Mouse (Mus musculus) liver, postnatal 0 days (tissue): ENCODE data around the gene Glcci1. TPM values are rescaled to one million over a fixed set of nuclear protein-coding genes. Genes with fewer than 3 reads are reported as not detected.

Source experiments
- ATAC-seq: fragments of 200-750 bp; cut with Nextera tagmentation; 2 replicates; pipeline ENCODE4 v1.8.0; 2017; ENCODE audit warnings: mild to moderate bottlenecking, moderate library complexity
- DNase-seq: peaks from one replicate; pipeline ENCODE4 v3.0.0-alpha.2; 2016
- H3K27ac ChIP-seq: fragments of 300-500 bp; sonication (generic); 2 replicates; pipeline ENCODE4 v1.5.1; 2014; ENCODE audit warnings: antibody characterized with exemption, moderate library complexity, mild to moderate bottlenecking, low read depth
- H3K27me3 ChIP-seq: fragments of 300-500 bp; sonication (generic); 2 replicates; pipeline ENCODE4 v1.6.1; 2014; ENCODE audit warnings: low read length, control low read depth, mixed read lengths; ENCODE audit not compliant: insufficient read depth
- H3K36me3 ChIP-seq: fragments of 300-500 bp; sonication (generic); replicated peaks from 2 replicates; pipeline ENCODE4 v1.6.1; 2014; ENCODE audit warnings: mild to moderate bottlenecking, control low read depth, low read length, moderate library complexity, mixed read lengths; ENCODE audit not compliant: insufficient read depth
- H3K4me1 ChIP-seq: fragments of 300-500 bp; sonication (generic); 2 replicates; pipeline ENCODE4 v1.6.1; 2014; ENCODE audit warnings: antibody characterized with exemption, mild to moderate bottlenecking, control low read depth; ENCODE audit not compliant: insufficient read depth
- H3K4me2 ChIP-seq: fragments of 300-500 bp; sonication (generic); 2 replicates; pipeline ENCODE4 v1.6.1; 2014; ENCODE audit warnings: low read depth, mild to moderate bottlenecking, low read length, moderate library complexity, mixed read lengths
- H3K4me3 ChIP-seq: fragments of 300-500 bp; sonication (generic); 2 replicates; pipeline ENCODE4 v1.5.1; 2014; ENCODE audit warnings: low read depth, low read length
- H3K9ac ChIP-seq: fragments of 300-500 bp; sonication (generic); replicated peaks from 2 replicates; pipeline ENCODE4 v1.6.1; 2014; ENCODE audit warnings: mild to moderate bottlenecking, moderate library complexity
- H3K9me3 ChIP-seq: fragments of 300-500 bp; sonication (generic); 2 replicates; pipeline ENCODE4 v1.6.1; 2016; ENCODE audit warnings: mild to moderate bottlenecking, control low read depth, low read length, mixed read lengths
- CTCF ChIP-seq: sonication (generic); IDR thresholded peaks from 2 replicates; pipeline ENCODE4 v1.5.1; 2016; ENCODE audit warnings: antibody characterized with exemption, low read depth
- EP300 ChIP-seq: IDR thresholded peaks from 2 replicates; pipeline ENCODE4 v1.6.1; 2016; ENCODE audit warnings: antibody characterized with exemption, low read depth, mild to moderate bottlenecking
- WGBS: fragments of 180-500 bp; shearing (Covaris S2); extraction: QIAGEN DNeasy Blood & Tissue Kit; methylation state at CpG from one replicate; pipeline ENCODE4 v1.1.7; 2014; ENCODE audit not compliant: insufficient replicate concordance; 5-methylcytosine and 5-hydroxymethylcytosine counted together
- polyA plus RNA-seq: library from polyadenylated mRNA; unstranded; fragments of >200 nt; fragmentation: Nextera tagmentation; extraction: Ambion mirVana; gene quantifications from 2 replicates; pipeline ENCODE4 v1.2.1, GENCODE M21; 2015

Glcci1 gene
- polyA plus RNA-seq, 1 experiment from 2014 or later, result 2.5 TPM

GRCm38 (mm10) chr6:8631362-8631761 is 122.0 kb downstream of the Glcci1 start:
- H3K4me2 ChIP-seq, result no peak overlapping the region
- no peak for TF ChIP-seq EP300
- no peaks in the 10 kb centered on the region for H3K9me3 ChIP-seq
- H3K36me3 ChIP-seq, result no peaks in the 10 kb centered on the region
- H3K9ac ChIP-seq, result no peak overlapping the region
- no peak overlapping the region for H3K4me3 ChIP-seq
- no peaks in the 10 kb centered on the region for H3K4me1 ChIP-seq
- H3K27ac ChIP-seq, result no peak overlapping the region
- ATAC-seq (no peak), DNase-seq (no peak)
- WGBS, result 87% methylated on average over 8 of the region's 8 CpGs
- H3K27me3 ChIP-seq, result no peaks in the 10 kb centered on the region

- H3K4me2 ChIP-seq, result no peak overlapping the region
- no peak for TF ChIP-seq EP300
- no peak for TF ChIP-seq CTCF
- H3K27ac ChIP-seq, result no peak overlapping the region
- 47% methylated on average over 5 of the region's 5 CpGs for WGBS
- H3K4me1 ChIP-seq, result no peaks in the 10 kb centered on the region
- H3K27me3 ChIP-seq, result no peaks in the 10 kb centered on the region
- H3K36me3 ChIP-seq, result no peaks in the 10 kb centered on the region
- H3K4me3 ChIP-seq, result no peak overlapping the region
- ATAC-seq, result 0 out of 2 replicates have a peak, but pooled peaks have one; percentile 13
- no peak for DNase-seq
- H3K9ac ChIP-seq, result no peak overlapping the region
- H3K9me3 ChIP-seq, result no peaks in the 10 kb centered on the region
Measured at GRCm38 (mm10) chr6:8631986-8632632, 122.7 kb downstream of the Glcci1 start.

GRCm38 (mm10) chr6:8632701-8633100 is 123.3 kb downstream of the Glcci1 start:
- H3K36me3 ChIP-seq, result no peaks in the 10 kb centered on the region
- TF ChIP-seq CTCF (no peak), EP300 (no peak)
- WGBS, result 74% methylated on average over 4 of the region's 4 CpGs
- H3K4me2 ChIP-seq, result no peak overlapping the region
- H3K27me3 ChIP-seq, result no peaks in the 10 kb centered on the region
- no peak overlapping the region for H3K4me3 ChIP-seq
- no peak overlapping the region for H3K9ac ChIP-seq
- no peaks in the 10 kb centered on the region for H3K4me1 ChIP-seq
- no peak for DNase-seq
- H3K27ac ChIP-seq, result no peak overlapping the region
- no peaks in the 10 kb centered on the region for H3K9me3 ChIP-seq
- no peak for ATAC-seq

- TF ChIP-seq CTCF (no peak), EP300 (no peak)
- no peak overlapping the region for H3K4me2 ChIP-seq
- H3K4me1 ChIP-seq, result no peaks in the 10 kb centered on the region
- H3K4me3 ChIP-seq, result no peak overlapping the region
- H3K27me3 ChIP-seq, result no peaks in the 10 kb centered on the region
- ATAC-seq, result no peak
- H3K36me3 ChIP-seq, result no peaks in the 10 kb centered on the region
- H3K9ac ChIP-seq, result no peak overlapping the region
- no peaks in the 10 kb centered on the region for H3K9me3 ChIP-seq
- 78% methylated on average over 4 of the region's 4 CpGs for WGBS
- no peak for DNase-seq
- no peak overlapping the region for H3K27ac ChIP-seq
Measured at GRCm38 (mm10) chr6:8638122-8638521, 128.7 kb downstream of the Glcci1 start.

- no peak for DNase-seq
- H3K4me3 ChIP-seq, result no peak overlapping the region
- H3K9me3 ChIP-seq, result no peaks in the 10 kb centered on the region
- H3K36me3 ChIP-seq, result no peaks in the 10 kb centered on the region
- H3K27ac ChIP-seq, result no peak overlapping the region
- H3K4me2 ChIP-seq, result no peak overlapping the region
- WGBS, result 67% methylated on average over 4 of the region's 4 CpGs
- no peak for TF ChIP-seq EP300
- TF ChIP-seq CTCF, result no peak
- H3K27me3 ChIP-seq, result no peaks in the 10 kb centered on the region
- ATAC-seq, result no peak
- no peak overlapping the region for H3K9ac ChIP-seq
- H3K4me1 ChIP-seq, result no peaks in the 10 kb centered on the region
Measured at GRCm38 (mm10) chr6:8638899-8639298, 129.5 kb downstream of the Glcci1 start.

GRCm38 (mm10) chr6:8639526-8639925 is 130.1 kb downstream of the Glcci1 start:
- no peak overlapping the region for H3K27ac ChIP-seq
- 30% methylated on average over 2 of the region's 2 CpGs for WGBS
- H3K9me3 ChIP-seq, result no peaks in the 10 kb centered on the region
- no peak overlapping the region for H3K4me3 ChIP-seq
- H3K4me2 ChIP-seq, result no peak overlapping the region
- H3K9ac ChIP-seq, result no peak overlapping the region
- TF ChIP-seq EP300 (no peak), CTCF (no peak)
- ATAC-seq (no peak), DNase-seq (no peak)
- H3K27me3 ChIP-seq, result no peaks in the 10 kb centered on the region
- no peaks in the 10 kb centered on the region for H3K36me3 ChIP-seq
- no peaks in the 10 kb centered on the region for H3K4me1 ChIP-seq

- 60% methylated on average over 5 of the region's 5 CpGs for WGBS
- no peaks in the 10 kb centered on the region for H3K9me3 ChIP-seq
- no peak for ATAC-seq
Measured at GRCm38 (mm10) chr6:8640863-8641262, 131.5 kb downstream of the Glcci1 start.

More at GRCm38 (mm10) chr6:8640863-8641262, 131.5 kb downstream of the Glcci1 start:
- Histone ChIP-seq H3K4me2 (no peak overlapping the region), H3K27ac (no peak overlapping the region), H3K9ac (no peak overlapping the region), H3K4me1 (no peaks in the 10 kb centered on the region), H3K27me3 (no peaks in the 10 kb centered on the region), H3K4me3 (no peak overlapping the region), H3K36me3 (no peaks in the 10 kb centered on the region)
- DNase-seq, result no peak
- TF ChIP-seq CTCF (no peak), EP300 (no peak)
